Mouse (Mus musculus) lung, postnatal 0 days (tissue): ENCODE measurements around the gene Efcab11. TPM values are rescaled to one million over a fixed set of nuclear protein-coding genes. Genes with fewer than 3 reads are reported as not detected.

Source experiments
- ATAC-seq: fragments of 200-750 bp; cut with Nextera tagmentation; 2 replicates; pipeline ENCODE4 v1.8.0; 2017; ENCODE audit warnings: moderate library complexity
- DNase-seq: peaks from one replicate; pipeline ENCODE4 v3.0.0-alpha.2; 2016; ENCODE audit warnings: low spot score
- H3K27ac ChIP-seq: fragments of 300-500 bp; sonication (generic); 2 replicates; pipeline ENCODE4 v1.5.1; 2014; ENCODE audit warnings: antibody characterized with exemption, mild to moderate bottlenecking, low read length, mixed read lengths
- H3K27me3 ChIP-seq: fragments of 300-500 bp; sonication (generic); replicated peaks from 2 replicates; pipeline ENCODE4 v1.6.1; 2014; ENCODE audit warnings: low read length, mixed read lengths; ENCODE audit not compliant: insufficient read depth
- H3K36me3 ChIP-seq: fragments of 300-500 bp; sonication (generic); 2 replicates; pipeline ENCODE4 v1.6.1; 2014; ENCODE audit warnings: low read length, mixed read lengths; ENCODE audit not compliant: insufficient read depth
- H3K4me1 ChIP-seq: fragments of 300-500 bp; sonication (generic); 2 replicates; pipeline ENCODE4 v1.6.1; 2014; ENCODE audit warnings: antibody characterized with exemption, low read depth, low read length, mixed read lengths; ENCODE audit not compliant: insufficient read depth
- H3K4me2 ChIP-seq: fragments of 300-500 bp; sonication (generic); replicated peaks from 2 replicates; pipeline ENCODE4 v1.6.1; 2014; ENCODE audit warnings: low read depth, mild to moderate bottlenecking, low read length, moderate library complexity, mixed read lengths
- H3K4me3 ChIP-seq: fragments of 300-500 bp; sonication (generic); 2 replicates; pipeline ENCODE4 v1.5.1; 2014; ENCODE audit warnings: low read depth, low read length
- H3K9ac ChIP-seq: fragments of 300-500 bp; sonication (generic); replicated peaks from 2 replicates; pipeline ENCODE4 v1.6.1; 2014; ENCODE audit warnings: low read depth, mild to moderate bottlenecking
- H3K9me3 ChIP-seq: fragments of 300-500 bp; sonication (generic); 2 replicates; pipeline ENCODE4 v1.6.1; 2016; ENCODE audit warnings: low read length, mixed read lengths
- CTCF ChIP-seq: IDR thresholded peaks from 2 replicates; pipeline ENCODE4 v1.5.1; 2016; ENCODE audit warnings: antibody characterized with exemption, mild to moderate bottlenecking
- EP300 ChIP-seq: IDR thresholded peaks from 2 replicates; pipeline ENCODE4 v1.6.1; 2016; ENCODE audit warnings: antibody characterized with exemption, mild to moderate bottlenecking, control low read depth
- WGBS: fragments of 180-500 bp; shearing (Covaris S2); extraction: QIAGEN DNeasy Blood & Tissue Kit; methylation state at CpG from one replicate; pipeline ENCODE4 v1.1.7; 2014; 5-methylcytosine and 5-hydroxymethylcytosine counted together
- polyA plus RNA-seq: library from polyadenylated mRNA; unstranded; fragments of >200 nt; fragmentation: Nextera tagmentation; extraction: Ambion mirVana; gene quantifications from 2 replicates; pipeline ENCODE4 v1.2.1, GENCODE M21; 2015

The Efcab11 gene
- polyA plus RNA-seq, 1 experiment from 2014 or later = 2.2 TPM

DNA sequence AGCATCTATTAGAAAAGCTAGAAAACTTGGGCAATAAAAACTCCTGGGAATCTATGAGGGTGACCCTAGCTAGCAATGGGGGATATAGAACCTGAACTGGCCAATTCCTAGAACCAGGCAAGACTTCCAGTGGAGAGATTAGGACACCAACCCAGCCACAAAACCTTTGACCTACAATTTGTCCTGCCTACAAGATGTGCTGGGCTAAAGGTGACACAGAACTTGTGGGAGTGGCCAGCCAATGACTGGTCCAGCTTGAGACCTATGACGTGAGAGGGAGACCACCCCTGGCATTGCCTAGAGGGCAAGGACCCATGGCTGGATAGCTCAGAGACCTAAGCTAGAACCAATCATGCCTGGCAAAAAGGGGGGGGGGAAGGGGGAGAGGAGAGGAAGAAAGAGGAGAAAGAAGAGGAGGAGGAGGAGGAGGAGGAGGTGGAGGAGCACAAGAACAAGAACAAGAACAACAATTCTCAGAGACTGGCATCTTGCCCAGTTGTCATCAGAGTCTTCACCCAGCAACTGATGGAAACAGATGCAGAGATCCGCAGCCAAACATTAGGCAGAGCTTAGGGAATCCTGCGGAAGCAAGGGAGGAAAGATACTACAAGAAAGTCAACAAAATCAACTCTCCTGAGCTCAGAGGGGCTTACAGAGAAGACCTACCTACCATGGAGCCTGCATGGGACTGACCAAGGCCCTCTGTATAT lies 24.7 kb downstream of the Efcab11 start:
- Histone ChIP-seq H3K27me3 (no peaks in the 10 kb centered on the region), H3K9ac (no peak overlapping the region), H3K27ac (no peak overlapping the region), H3K36me3 (no peaks in the 10 kb centered on the region), H3K4me2 (no peak overlapping the region), H3K4me1 (no peaks in the 10 kb centered on the region), H3K9me3 (no peaks in the 10 kb centered on the region), H3K4me3 (no peak overlapping the region)
- TF ChIP-seq EP300 = no peak
- TF ChIP-seq CTCF = no peak
- ATAC-seq = no peak
- no peak for DNase-seq
- 67% methylated on average over 3 of the region's 3 CpGs for WGBS

DNA sequence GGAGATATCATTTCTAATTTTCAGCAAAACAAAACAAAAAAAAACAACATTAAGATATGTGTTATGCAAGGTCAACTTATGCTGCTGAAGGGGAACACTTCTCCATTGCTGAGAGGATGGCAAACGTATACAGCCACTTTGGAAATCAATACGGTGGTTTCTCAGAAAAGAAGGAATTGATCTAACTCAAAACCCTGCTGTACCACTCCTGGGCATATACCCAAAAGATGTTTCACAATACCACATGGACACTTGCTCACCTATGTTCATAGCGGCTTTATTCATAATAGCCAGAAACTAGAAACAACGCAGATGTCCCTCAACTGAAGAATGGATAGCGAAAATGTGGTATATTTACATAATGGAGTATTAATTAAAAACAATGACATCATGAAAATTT lies 25.6 kb downstream of the Efcab11 start:
- ATAC-seq (no peak), DNase-seq (no peak)
- Histone ChIP-seq H3K4me1 (no peaks in the 10 kb centered on the region), H3K27me3 (no peaks in the 10 kb centered on the region), H3K4me2 (no peak overlapping the region), H3K4me3 (no peak overlapping the region), H3K9me3 (no peaks in the 10 kb centered on the region), H3K27ac (no peak overlapping the region), H3K36me3 (no peaks in the 10 kb centered on the region), H3K9ac (no peak overlapping the region)
- no peak for TF ChIP-seq EP300
- TF ChIP-seq CTCF = no peak
- WGBS = 87% methylated on average over 5 of the region's 5 CpGs

DNA sequence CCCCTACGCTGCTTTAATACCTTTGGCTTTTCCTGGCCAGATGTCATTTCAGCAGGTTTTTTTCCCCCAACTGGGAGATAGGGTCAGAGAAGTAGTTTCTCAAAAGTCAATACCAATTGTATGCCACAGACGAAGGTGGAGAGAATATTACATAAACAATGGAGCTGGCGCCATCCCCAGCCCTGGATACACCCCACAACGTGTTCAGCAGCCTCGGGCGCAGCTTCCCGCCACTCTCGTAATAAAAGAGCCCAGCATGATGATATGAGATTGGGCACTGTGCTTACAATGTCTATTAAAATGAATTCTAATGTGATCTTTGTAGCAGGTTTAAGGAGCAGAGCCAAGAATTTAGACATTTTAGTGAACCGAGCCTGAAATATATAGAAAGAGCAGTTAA lies 28.2 kb downstream of the Efcab11 start:
- WGBS = 73% methylated on average over 9 of the region's 9 CpGs
- H3K4me2 ChIP-seq = no peak overlapping the region
- DNase-seq = no peak
- H3K36me3 ChIP-seq = no peaks in the 10 kb centered on the region
- H3K4me3 ChIP-seq = no peak overlapping the region
- H3K27ac ChIP-seq = no peak overlapping the region
- TF ChIP-seq CTCF (no peak), EP300 (no peak)
- no peaks in the 10 kb centered on the region for H3K27me3 ChIP-seq
- no peaks in the 10 kb centered on the region for H3K9me3 ChIP-seq
- H3K4me1 ChIP-seq = no peaks in the 10 kb centered on the region
- H3K9ac ChIP-seq = no peak overlapping the region
- no peak for ATAC-seq

GRCm38 (mm10) chr12:99853323-99854258 lies 30.6 kb downstream of the Efcab11 start:
- DNase-seq (no peak), ATAC-seq (no peak)
- TF ChIP-seq CTCF = no peak
- no peak for TF ChIP-seq EP300

DNA sequence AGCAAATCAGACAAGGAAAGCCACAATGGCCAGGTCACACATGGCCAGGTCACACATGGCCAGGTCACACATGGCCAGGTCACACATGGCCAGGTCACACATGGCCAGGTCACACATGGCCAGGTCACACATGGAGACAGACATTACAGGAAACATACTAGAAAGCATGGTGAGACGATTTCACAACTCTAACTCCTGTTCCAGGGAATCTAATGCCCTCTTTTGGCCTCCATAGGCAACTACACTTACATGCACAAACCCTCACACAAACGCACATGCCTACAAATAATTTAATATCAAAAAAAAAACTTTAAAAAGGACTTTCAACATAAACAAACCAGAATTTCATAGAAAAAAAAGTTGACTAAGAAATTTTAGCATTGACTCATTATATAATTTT lies 34.2 kb downstream of the Efcab11 start:
- H3K4me2 ChIP-seq = no peak overlapping the region
- H3K9me3 ChIP-seq = no peaks in the 10 kb centered on the region
- DNase-seq = no peak
- peak; percentile 9; the same call in 1 of the 2 replicates for TF ChIP-seq CTCF
- no peak for TF ChIP-seq EP300
- no peaks in the 10 kb centered on the region for H3K36me3 ChIP-seq
- no peaks in the 10 kb centered on the region for H3K4me1 ChIP-seq
- no peak for ATAC-seq
- H3K9ac ChIP-seq = no peak overlapping the region
- H3K27me3 ChIP-seq = no peaks in the 10 kb centered on the region
- H3K4me3 ChIP-seq = no peak overlapping the region
- WGBS = 89% methylated on average over 2 of the region's 2 CpGs
- no peak overlapping the region for H3K27ac ChIP-seq

More at GRCm38 (mm10) chr12:99853323-99854258, 30.6 kb downstream of the Efcab11 start:
- no peaks in the 10 kb centered on the region for H3K27me3 ChIP-seq
- no peaks in the 10 kb centered on the region for H3K9me3 ChIP-seq
- H3K4me3 ChIP-seq = no peak overlapping the region
- no peak overlapping the region for H3K9ac ChIP-seq
- H3K27ac ChIP-seq = no peak overlapping the region
- 77% methylated on average over 14 of the region's 14 CpGs for WGBS
- no peaks in the 10 kb centered on the region for H3K4me1 ChIP-seq
- H3K4me2 ChIP-seq = no peak overlapping the region
- no peaks in the 10 kb centered on the region for H3K36me3 ChIP-seq

GRCm38 (mm10) chr12:99844951-99845350 lies 39.3 kb downstream of the Efcab11 start:
- H3K9ac ChIP-seq = no peak overlapping the region
- no peak overlapping the region for H3K4me2 ChIP-seq
- no peak for ATAC-seq
- no peaks in the 10 kb centered on the region for H3K36me3 ChIP-seq
- no peaks in the 10 kb centered on the region for H3K27me3 ChIP-seq
- TF ChIP-seq EP300 (no peak), CTCF (no peak)
- H3K27ac ChIP-seq = no peak overlapping the region
- DNase-seq = no peak
- no peak overlapping the region for H3K4me3 ChIP-seq
- H3K9me3 ChIP-seq = no peaks in the 10 kb centered on the region
- 86% methylated on average over 8 of the region's 8 CpGs for WGBS
- no peaks in the 10 kb centered on the region for H3K4me1 ChIP-seq
